Mouse (Mus musculus) heart, embryonic 11.5 days (tissue): ENCODE results near the gene Npw. TPM values are rescaled to one million over a fixed set of nuclear protein-coding genes. Genes with fewer than 3 reads are reported as not detected.

Source experiments
- ATAC-seq: fragments of 200-750 bp; cut with Nextera tagmentation; replicated peaks from 2 replicates; pipeline ENCODE4 v1.8.0; 2017; ENCODE audit warnings: moderate library complexity; ENCODE audit not compliant: insufficient number of reproducible peaks, low FRiP score, low TSS enrichment
- H3K27ac ChIP-seq: fragments of 300-500 bp; sonication (generic); 2 replicates; pipeline ENCODE4 v1.5.1; 2014; ENCODE audit warnings: mild to moderate bottlenecking, low read depth, low read length
- H3K27me3 ChIP-seq: fragments of 300-500 bp; sonication (generic); 2 replicates; pipeline ENCODE4 v1.6.1; 2014; ENCODE audit warnings: mild to moderate bottlenecking, low read length, mixed read lengths; ENCODE audit not compliant: control insufficient read depth, insufficient read depth
- H3K36me3 ChIP-seq: fragments of 300-500 bp; sonication (generic); 2 replicates; pipeline ENCODE4 v1.6.1; 2014; ENCODE audit warnings: mild to moderate bottlenecking, low read length, moderate library complexity, mixed read lengths; ENCODE audit not compliant: control insufficient read depth, insufficient read depth
- H3K4me1 ChIP-seq: fragments of 300-500 bp; sonication (generic); 2 replicates; pipeline ENCODE4 v1.6.1; 2014; ENCODE audit warnings: low read length; ENCODE audit not compliant: control insufficient read depth, insufficient read depth
- H3K4me2 ChIP-seq: fragments of 300-500 bp; sonication (generic); 2 replicates; pipeline ENCODE4 v1.6.1; 2014; ENCODE audit warnings: mild to moderate bottlenecking, moderate library complexity
- H3K4me3 ChIP-seq: fragments of 300-500 bp; sonication (generic); 2 replicates; pipeline ENCODE4 v1.5.1; 2014; ENCODE audit warnings: low read depth, low read length
- H3K9ac ChIP-seq: fragments of 300-500 bp; sonication (generic); 2 replicates; pipeline ENCODE4 v1.6.1; 2014; ENCODE audit warnings: mild to moderate bottlenecking, low read depth, low read length, moderate library complexity
- H3K9me3 ChIP-seq: fragments of 300-500 bp; sonication (generic); replicated peaks from 2 replicates; pipeline ENCODE4 v1.6.1; 2016; ENCODE audit warnings: low read length; ENCODE audit not compliant: control insufficient read depth
- WGBS: fragments of 180-500 bp; shearing (Covaris S2); extraction: QIAGEN DNeasy Blood & Tissue Kit; methylation state at CpG from one replicate; pipeline ENCODE4 v1.1.7; 2014; ENCODE audit not compliant: insufficient replicate concordance; 5-methylcytosine and 5-hydroxymethylcytosine counted together
- polyA plus RNA-seq: library from polyadenylated mRNA; unstranded; fragments of >200 nt; fragmentation: Nextera tagmentation; extraction: Ambion mirVana; gene quantifications from 2 replicates; pipeline ENCODE4 v1.2.1, GENCODE M21; 2014

Npw gene
- polyA plus RNA-seq, 1 experiment from 2014 or later: not detected

DNA sequence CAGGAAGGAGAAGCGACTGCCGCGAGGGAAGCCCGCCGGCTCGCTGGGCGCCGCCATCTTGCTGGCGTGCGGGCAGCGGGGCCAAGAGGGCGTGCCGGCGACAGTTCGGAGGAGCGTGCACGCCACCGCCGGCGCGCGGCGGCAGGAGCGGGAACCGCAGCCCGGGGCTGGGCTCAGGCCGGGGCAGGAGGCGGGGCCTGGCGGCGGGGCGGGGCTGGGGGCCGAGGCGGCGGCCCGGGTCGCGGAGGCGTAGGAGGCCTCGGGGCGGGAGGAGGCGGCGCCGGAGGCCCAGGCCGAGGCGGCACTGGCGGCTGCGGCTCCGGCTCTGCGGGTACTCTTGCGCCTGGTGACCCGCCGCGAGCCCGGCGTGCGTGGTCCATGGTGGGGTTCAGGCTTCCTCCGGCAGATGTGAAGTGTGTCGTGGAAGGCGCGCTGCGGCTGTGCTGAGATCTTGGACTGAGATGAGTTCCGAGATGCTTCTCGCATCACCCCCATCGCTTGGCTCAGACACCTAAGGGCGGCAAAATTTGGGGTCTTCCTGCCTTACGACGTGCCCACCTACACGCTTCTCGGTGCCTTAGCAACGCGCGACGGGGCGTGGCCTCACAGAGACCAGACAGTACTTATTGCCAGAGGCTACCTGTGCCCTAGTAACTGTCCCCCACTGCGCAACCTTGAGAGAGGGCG, 37.9 kb upstream of the Npw start, which contains the start of the genes Gfer and Noxo1:
Gene Gfer, minus strand, starts transcription at position 146 of the 687 bp plus-strand sequence.
Gene Noxo1, plus strand, starts transcription at position 224 of the 687 bp plus-strand sequence.
- ATAC-seq: peak; percentile 93
- H3K4me1 ChIP-seq: peaks cover 14% of the 10 kb centered on the region
- under 1% methylated on average over 64 of the region's 76 CpGs for WGBS

DNA sequence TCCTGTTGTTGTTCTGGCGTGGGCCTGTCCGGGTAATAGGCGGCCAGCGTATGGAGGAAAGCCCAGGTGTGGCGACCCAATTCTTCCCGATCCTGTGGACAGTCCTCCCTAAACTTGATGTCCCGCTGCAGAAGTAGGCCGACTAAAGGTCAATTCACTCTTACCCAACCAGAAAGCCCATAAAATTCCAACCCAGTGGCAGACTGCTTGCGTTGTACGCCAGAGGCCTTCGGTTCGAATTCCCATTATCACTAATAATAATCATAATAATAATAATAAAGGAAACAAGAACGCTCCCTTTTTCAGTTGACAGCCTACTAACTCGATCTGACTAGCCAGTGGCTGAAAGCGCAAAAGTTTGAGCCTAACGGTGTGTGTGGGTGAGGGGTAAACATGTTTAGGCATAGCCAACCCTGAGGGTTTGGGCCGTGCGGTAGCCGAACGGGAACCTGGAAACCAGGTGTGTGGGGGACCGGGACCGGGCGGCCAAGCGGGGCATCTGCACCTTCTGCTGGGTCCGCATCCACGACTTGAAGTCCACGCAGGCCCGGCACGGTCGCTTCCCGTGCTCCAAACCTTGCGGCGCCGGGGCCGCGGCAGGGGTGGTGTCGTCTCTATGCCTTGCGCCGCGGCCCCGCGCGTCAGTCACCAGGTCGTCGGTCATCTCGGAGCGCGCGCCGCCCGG, 37.2 kb upstream of the Npw start:
- Histone ChIP-seq H3K4me1 (peaks cover 14% of the 10 kb centered on the region), H3K36me3 (peaks cover 10% of the 10 kb centered on the region), H3K4me2 (peak overlapping the region; percentile 89), H3K9me3 (no peaks in the 10 kb centered on the region), H3K27ac (peak overlapping the region; percentile 78), H3K9ac (peak overlapping the region; percentile 90), H3K27me3 (peaks cover 9% of the 10 kb centered on the region), H3K4me3 (peak overlapping the region; percentile 90)
- ATAC-seq: peak; percentile 33; the same call in 1 of the 2 replicates
- WGBS: 8% methylated on average over 45 of the region's 51 CpGs

More for the DNA sequence above, 37.9 kb upstream of the Npw start, which contains the start of the genes Gfer and Noxo1:
- Histone ChIP-seq H3K4me3 (peak within 1 kb of the TSS; percentile 90), H3K4me2 (peak within 1 kb of the TSS; percentile 89), H3K36me3 (peaks cover 14% of the 10 kb centered on the region), H3K9me3 (no peaks in the 10 kb centered on the region), H3K9ac (peak within 1 kb of the TSS; percentile 90), H3K27me3 (peaks cover 3% of the 10 kb centered on the region), H3K27ac (peak within 1 kb of the TSS; percentile 78)

DNA sequence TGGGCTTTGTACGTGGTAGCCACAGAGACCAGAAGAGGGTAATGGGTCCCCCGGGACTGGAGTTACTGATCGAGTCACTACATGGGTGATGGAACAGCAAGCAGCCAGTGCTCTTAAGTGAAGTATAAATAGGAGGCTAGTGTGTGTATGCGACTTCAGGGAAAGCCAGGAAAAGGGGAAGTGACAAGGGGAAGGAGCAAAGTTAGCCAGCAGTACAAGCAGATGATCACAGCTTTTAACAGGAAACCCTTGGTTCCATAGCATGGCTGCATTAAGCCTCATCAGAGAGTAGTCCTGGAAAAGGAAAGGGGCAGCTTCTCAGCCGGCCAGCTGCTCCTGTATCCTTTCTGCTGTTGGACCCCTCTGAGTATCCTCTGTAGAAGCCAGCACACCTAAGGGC, 34.1 kb upstream of the Npw start:
- Histone ChIP-seq H3K4me3 (no peak overlapping the region), H3K36me3 (0 out of 2 replicates have a peak, but pooled peaks cover 5% of the 10 kb centered on the region), H3K9ac (no peak overlapping the region), H3K4me1 (peaks cover 11% of the 10 kb centered on the region), H3K27me3 (peaks cover 38% of the 10 kb centered on the region), H3K9me3 (no peaks in the 10 kb centered on the region), H3K27ac (no peak overlapping the region), H3K4me2 (no peak overlapping the region)
- 83% methylated on average over 5 of the region's 5 CpGs for WGBS
- no peak for ATAC-seq

DNA sequence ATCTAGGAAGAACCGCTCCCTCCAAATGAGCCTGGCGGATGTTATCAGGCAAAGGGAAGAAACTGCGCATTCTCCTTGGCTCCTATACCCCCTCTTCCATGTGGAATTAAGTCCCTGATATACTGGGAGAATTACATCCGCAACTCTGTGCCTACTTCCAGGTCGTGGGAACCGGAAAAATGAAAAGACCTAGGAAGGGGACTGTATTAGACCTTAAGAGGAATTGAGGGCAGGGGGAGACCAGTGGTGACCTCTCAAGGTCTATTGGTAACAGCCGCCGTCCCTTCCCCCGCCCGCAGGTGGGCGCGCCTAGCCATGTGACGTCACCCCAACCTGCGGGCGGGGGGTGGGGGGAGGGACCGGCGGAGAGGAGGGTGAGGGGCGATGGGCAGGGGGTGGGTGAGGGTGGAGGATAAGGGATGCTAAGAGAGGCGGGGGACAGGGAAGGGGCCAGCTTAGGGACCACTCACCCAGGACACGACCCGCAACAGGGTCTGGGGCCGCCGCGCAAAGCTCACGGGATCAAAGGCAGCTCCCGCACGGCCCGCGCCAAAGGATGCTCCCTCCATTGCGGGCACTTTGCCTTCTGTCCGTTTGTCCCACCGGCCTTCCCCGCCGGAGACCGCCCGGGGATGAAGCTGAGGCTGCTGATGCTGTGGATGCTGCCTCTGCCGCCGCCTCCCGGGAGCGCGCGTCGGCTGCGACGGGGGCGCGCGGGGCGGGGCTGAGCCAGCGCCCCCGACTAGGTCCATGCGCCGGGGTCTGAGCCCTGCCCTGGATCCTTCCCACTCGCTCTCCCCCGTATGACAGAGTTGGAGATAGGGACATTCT, 31.2 kb upstream of the Npw start, which contains the start of gene Syngr3:
Gene Syngr3, minus strand, starts transcription at position 705 of the 831 bp plus-strand sequence.
- no peak for ATAC-seq
- Histone ChIP-seq H3K4me2 (peak within 1 kb of the TSS; percentile 91), H3K4me1 (peaks cover 8% of the 10 kb centered on the region), H3K27me3 (peaks cover 45% of the 10 kb centered on the region), H3K4me3 (peak within 1 kb of the TSS; percentile 64), H3K36me3 (0 out of 2 replicates have a peak, but pooled peaks cover 5% of the 10 kb centered on the region), H3K9me3 (no peaks in the 10 kb centered on the region), H3K9ac (peak within 1 kb of the TSS; percentile 47), H3K27ac (no peak within 1 kb of the TSS)
- under 1% methylated on average over 55 of the region's 55 CpGs for WGBS

DNA sequence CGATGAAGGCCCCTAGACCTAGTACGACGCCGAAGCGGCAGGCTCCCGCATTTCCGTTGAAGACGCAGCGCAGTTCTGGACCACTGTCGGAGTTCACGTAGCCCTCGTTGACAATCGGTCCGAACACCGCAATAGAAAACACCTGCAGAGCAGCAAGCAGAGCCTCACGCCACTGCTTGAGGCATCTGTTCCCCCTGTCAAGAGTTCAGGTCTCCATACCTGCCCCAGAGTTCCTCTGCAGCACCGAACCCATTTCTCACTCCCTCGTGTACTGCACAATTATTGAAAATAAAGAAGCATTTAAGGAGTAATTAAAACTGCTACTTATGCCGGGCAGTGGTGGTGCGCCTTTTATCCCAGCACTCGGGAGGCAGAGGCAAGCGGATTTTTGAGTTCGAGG, 29.3 kb upstream of the Npw start:
- H3K9me3 ChIP-seq: no peaks in the 10 kb centered on the region
- peaks cover 45% of the 10 kb centered on the region for H3K27me3 ChIP-seq
- H3K9ac ChIP-seq: peak overlapping the region; percentile 46; the same call in 1 of the 2 replicates
- H3K4me1 ChIP-seq: peaks cover 8% of the 10 kb centered on the region
- 0 out of 2 replicates have a peak, but pooled peaks cover under 1% of the 10 kb centered on the region for H3K36me3 ChIP-seq
- no peak overlapping the region for H3K27ac ChIP-seq
- peak overlapping the region; percentile 71 for H3K4me2 ChIP-seq
- 16% methylated on average over 23 of the region's 23 CpGs for WGBS
- no peak for ATAC-seq
- peak overlapping the region; percentile 37 for H3K4me3 ChIP-seq

DNA sequence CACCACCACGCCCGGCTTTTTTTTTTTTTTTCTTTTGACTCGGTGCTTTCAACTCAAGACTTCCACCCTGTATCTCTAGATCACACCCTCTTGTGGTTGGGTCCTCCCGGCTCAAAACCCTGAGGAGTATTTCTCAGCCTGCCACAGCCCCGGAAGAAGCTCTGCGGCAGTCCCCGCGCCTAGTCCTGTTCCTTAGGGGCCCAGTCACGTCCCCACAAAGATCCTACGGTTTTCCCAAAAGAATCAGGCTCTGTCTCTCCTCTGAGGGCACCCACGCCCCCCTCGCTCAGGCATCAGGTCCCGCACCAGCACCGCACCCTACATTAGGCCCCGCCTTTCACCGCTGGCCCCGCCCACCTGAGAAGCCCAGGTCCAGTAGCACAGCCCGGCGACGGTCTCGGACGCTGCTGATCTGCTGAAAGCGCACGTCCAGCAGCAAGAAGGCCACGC, 28.9 kb upstream of the Npw start:
- Histone ChIP-seq H3K9me3 (no peaks in the 10 kb centered on the region), H3K4me1 (peaks cover 8% of the 10 kb centered on the region), H3K4me2 (peak overlapping the region; percentile 71), H3K27ac (no peak overlapping the region), H3K9ac (peak overlapping the region; percentile 46; the same call in 1 of the 2 replicates), H3K4me3 (peak overlapping the region; percentile 37), H3K27me3 (peaks cover 45% of the 10 kb centered on the region), H3K36me3 (no peaks in the 10 kb centered on the region)
- peak; percentile 74 for ATAC-seq
- 2% methylated on average over 25 of the region's 25 CpGs for WGBS

DNA sequence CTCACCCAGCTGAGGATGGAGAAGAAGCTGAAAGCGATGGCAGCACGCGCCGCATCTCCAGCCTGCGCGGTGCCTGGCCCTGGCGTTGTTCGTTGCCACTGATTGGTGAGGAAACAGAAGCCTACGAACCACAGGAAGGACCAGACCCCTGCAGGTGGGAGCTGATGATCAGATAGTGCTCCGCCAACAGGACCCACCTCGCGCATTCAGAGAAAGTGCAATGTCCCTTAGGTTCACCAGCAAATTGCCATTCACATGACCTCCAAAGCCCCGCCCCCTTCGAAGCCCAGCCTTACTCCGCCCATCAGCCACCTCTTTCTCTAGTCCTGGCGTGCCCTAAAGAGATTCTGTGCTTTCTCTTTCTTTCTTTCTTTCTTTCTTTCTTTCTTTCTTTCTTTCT, 28.3 kb upstream of the Npw start:
- Histone ChIP-seq H3K9me3 (no peaks in the 10 kb centered on the region), H3K4me2 (peak overlapping the region; percentile 38), H3K4me1 (peaks cover 8% of the 10 kb centered on the region), H3K36me3 (no peaks in the 10 kb centered on the region), H3K27ac (no peak overlapping the region), H3K4me3 (peak overlapping the region; percentile 16; the same call in 1 of the 2 replicates), H3K9ac (no peak overlapping the region), H3K27me3 (peaks cover 45% of the 10 kb centered on the region)
- no peak for ATAC-seq
- 15% methylated on average over 16 of the region's 16 CpGs for WGBS
